Mouse (Mus musculus) forebrain, embryonic 10.5 days (tissue): ENCODE measurements around the gene Abca14. TPM values are rescaled to one million over a fixed set of nuclear protein-coding genes. Genes with fewer than 3 reads are reported as not detected.
"Not testable (repeated sequence)": the region's sequence is repeated elsewhere in the genome, so short reads cannot be mapped to it uniquely, and the experiment has no call there.

Experiments
- DNase-seq: peaks from one replicate; pipeline ENCODE4 v3.0.0-alpha.2; 2017; ENCODE audit warnings: low spot score; ENCODE audit errors: extremely low spot score
- H3K27ac ChIP-seq: fragments of 300-500 bp; sonication (generic); 2 replicates; pipeline ENCODE4 v1.5.1; 2016; ENCODE audit warnings: mild to moderate bottlenecking
- H3K27me3 ChIP-seq: fragments of 300-500 bp; sonication (generic); 2 replicates; pipeline ENCODE4 v1.6.1; 2016; ENCODE audit warnings: mild to moderate bottlenecking; ENCODE audit not compliant: poor library complexity, severe bottlenecking
- H3K36me3 ChIP-seq: fragments of 300-500 bp; sonication (generic); replicated peaks from 2 replicates; pipeline ENCODE4 v1.6.1; 2016; ENCODE audit warnings: mild to moderate bottlenecking, moderate library complexity
- H3K4me1 ChIP-seq: fragments of 300-500 bp; sonication (generic); 2 replicates; pipeline ENCODE4 v1.6.1; 2016
- H3K4me3 ChIP-seq: fragments of 300-500 bp; sonication (generic); 2 replicates; pipeline ENCODE4 v1.5.1; 2016; ENCODE audit warnings: mild to moderate bottlenecking, moderate library complexity
- H3K9me3 ChIP-seq: fragments of 300-500 bp; sonication (generic); 2 replicates; pipeline ENCODE4 v1.6.1; 2016; ENCODE audit warnings: mild to moderate bottlenecking, moderate library complexity
- WGBS: fragments of 180-500 bp; shearing (Covaris S2); methylation state at CpG from one replicate; pipeline ENCODE4 v1.1.7; 2016; 5-methylcytosine and 5-hydroxymethylcytosine counted together
- polyA plus RNA-seq: library from polyadenylated mRNA; unstranded; fragments of >200 nt; fragmentation: Nextera tagmentation; extraction: Ambion mirVana; gene quantifications from 2 replicates; pipeline ENCODE4 v1.2.1, GENCODE M21; 2016

Gene Abca14
- polyA plus RNA-seq, 1 experiment from 2014 or later: not detected

DNA sequence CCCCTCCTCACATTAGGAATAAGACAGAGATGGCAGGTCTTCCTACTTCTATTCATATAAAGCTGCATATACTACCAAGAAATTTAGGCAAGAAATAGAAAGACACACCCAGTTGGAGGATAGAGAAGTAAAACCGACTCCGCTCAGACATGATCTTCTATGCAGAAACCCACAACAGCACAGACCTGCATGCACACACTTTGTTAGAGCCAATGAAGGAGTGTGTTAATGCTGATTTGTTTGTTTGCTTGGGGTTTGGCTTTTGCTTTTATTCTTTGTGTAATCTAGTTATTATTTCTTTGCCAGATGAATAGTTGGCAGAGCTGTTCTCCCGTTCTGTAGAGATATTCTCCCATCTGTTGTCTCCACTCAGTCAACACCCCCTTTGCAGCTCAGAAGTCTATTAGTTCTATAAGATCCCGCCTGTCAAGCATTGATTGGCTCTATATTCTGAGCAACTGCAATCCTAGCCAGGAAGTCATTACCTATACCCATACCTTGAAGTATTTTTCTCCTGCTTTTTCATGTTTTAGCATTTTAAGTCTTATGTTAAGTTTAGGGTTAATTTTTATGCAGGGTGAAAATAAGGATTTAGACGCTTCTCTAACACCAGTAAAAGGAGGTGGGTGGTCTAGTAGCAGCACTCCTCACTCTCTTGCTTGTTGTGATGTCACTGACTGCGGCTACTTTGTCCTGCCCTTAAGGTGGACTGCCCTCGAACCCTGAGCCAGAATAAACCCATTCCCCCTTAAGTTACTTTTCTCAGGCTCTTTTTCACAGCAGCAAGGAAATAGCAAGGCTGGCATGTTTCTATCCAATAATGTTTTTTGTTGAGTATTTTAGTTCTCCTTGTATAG, 67.6 kb downstream of the Abca14 start:
- WGBS: 87% methylated on average over 7 of the region's 7 CpGs
- Histone ChIP-seq H3K27me3 (no peaks in the 10 kb centered on the region), H3K36me3 (no peaks in the 10 kb centered on the region), H3K4me3 (no peak overlapping the region), H3K27ac (no peak overlapping the region), H3K4me1 (no peaks in the 10 kb centered on the region), H3K9me3 (no peaks in the 10 kb centered on the region)
- no peak for DNase-seq

DNA sequence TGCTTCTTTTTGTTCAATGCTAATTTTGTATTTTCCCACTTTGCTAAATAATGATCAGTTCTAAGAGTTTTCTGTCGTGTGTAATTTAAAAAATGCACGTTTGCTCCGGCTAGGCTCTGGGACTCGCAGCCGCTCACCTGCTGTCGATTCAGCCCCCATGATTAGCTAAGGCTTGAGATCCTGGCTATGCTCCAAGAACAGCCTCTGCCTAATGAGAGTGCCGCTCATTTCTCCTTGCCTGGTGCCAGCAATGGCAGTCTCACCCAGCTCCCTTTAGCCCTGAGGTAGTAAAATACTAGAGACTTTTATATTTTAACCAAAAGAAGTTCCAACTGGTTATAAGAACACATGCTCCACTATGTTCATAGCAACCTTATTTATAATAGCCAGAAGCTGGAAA, 68.3 kb downstream of the Abca14 start:
- no peaks in the 10 kb centered on the region for H3K4me1 ChIP-seq
- H3K36me3 ChIP-seq: no peaks in the 10 kb centered on the region
- H3K9me3 ChIP-seq: no peaks in the 10 kb centered on the region
- DNase-seq: no peak
- 93% methylated on average over 7 of the region's 7 CpGs for WGBS
- no peaks in the 10 kb centered on the region for H3K27me3 ChIP-seq
- no peak overlapping the region for H3K4me3 ChIP-seq
- no peak overlapping the region for H3K27ac ChIP-seq

DNA sequence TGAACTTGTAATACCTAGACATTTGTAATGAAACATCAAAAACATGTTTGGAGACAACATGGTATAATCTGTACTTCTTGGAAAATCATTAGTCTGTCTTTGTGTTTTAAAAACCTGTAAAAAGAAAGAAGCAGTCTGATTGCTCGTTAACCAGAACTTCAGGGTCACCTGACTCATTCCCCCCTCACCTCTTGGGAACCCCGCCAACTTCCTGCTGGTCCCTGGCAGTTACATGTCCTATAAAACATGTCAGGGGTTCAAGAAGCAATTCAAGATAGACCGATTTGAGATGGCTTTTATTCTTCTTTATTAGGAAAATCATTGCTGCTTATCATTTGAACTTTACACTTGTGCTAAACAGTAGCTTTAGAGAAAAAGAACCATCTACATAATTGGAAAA, 81.5 kb downstream of the Abca14 start:
- H3K4me3 ChIP-seq: no peak overlapping the region
- no peaks in the 10 kb centered on the region for H3K4me1 ChIP-seq
- H3K27ac ChIP-seq: no peak overlapping the region
- WGBS: 77% methylated on average over 3 of the region's 3 CpGs
- DNase-seq: no peak
- no peaks in the 10 kb centered on the region for H3K9me3 ChIP-seq
- no peaks in the 10 kb centered on the region for H3K27me3 ChIP-seq
- H3K36me3 ChIP-seq: no peaks in the 10 kb centered on the region

DNA sequence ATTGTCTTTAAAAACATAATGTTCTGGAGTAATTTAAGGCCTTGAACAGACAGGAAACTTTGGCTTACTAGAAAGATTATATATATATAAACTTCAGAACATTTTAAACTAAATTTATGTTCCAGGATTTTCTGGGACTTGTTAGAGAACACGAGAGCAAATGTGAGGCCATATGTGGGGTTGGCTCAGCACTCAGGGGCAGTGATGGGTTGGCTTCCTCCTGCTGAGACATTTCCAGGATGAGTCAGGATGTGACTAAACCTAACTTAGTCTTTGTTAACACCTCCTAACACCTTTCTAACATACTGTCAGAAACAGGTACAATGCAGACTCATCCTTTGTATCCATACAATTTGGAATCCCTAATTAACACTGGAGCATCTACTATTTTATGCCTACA, 112.3 kb downstream of the Abca14 start:
- Histone ChIP-seq H3K4me1 (no peaks in the 10 kb centered on the region), H3K36me3 (no peaks in the 10 kb centered on the region), H3K27ac (no peak overlapping the region), H3K27me3 (no peaks in the 10 kb centered on the region), H3K9me3 (no peaks in the 10 kb centered on the region), H3K4me3 (no peak overlapping the region)
- no peak for DNase-seq
- WGBS: 84% methylated on average over 1 of the region's 1 CpGs

DNA sequence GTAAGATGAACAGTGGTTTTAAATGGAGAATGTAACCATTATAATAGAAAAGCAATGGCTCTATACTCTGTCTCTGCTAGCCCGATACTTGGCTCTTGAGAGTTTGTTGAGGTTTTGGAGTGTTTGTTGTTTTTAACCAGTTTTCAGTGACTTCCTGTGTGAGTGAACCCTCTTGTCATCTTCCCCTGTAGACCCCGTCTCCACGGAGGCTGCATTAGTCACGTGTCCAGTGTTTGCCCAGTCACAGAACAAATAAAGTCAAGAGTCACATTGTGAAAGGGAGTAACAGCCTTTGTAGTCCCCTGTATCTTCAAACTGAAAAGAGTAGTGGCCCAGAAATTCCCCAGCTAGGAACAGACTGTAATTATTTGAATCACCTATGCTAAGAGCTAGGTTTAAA, 119.2 kb downstream of the Abca14 start:
- no peaks in the 10 kb centered on the region for H3K36me3 ChIP-seq
- H3K4me1 ChIP-seq: peaks cover 6% of the 10 kb centered on the region
- no peak overlapping the region for H3K27ac ChIP-seq
- H3K9me3 ChIP-seq: no peaks in the 10 kb centered on the region
- WGBS: 76% methylated on average over 4 of the region's 4 CpGs
- H3K27me3 ChIP-seq: peaks cover 8% of the 10 kb centered on the region; the same call in 1 of the 2 replicates
- H3K4me3 ChIP-seq: no peak overlapping the region
- no peak for DNase-seq

DNA sequence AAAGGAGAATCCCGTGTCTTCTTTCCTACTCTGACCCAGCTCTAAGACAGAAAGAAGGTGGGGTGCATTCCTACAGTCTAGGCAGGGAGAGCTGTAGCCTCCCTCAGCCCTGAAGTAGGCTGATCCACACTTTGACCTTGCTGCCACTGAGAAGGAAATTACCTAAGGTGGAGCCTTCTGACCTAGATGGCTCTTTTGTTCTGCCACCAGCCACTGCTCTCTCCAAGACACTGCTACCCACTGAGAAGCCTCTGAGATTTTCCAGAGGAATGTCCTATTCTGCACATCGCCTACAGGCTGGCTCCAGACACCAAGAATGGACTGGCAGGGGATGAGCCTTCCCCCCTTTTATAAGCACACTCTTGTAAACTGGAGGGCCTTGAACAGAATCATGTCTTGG, 122.2 kb downstream of the Abca14 start:
- H3K4me1 ChIP-seq, DNase-seq, H3K27ac ChIP-seq, H3K36me3 ChIP-seq, H3K9me3 ChIP-seq, H3K4me3 ChIP-seq: not testable (repeated sequence)
- WGBS: 62% methylated on average over 2 of the region's 2 CpGs
- peaks cover 17% of the 10 kb centered on the region for H3K27me3 ChIP-seq

DNA sequence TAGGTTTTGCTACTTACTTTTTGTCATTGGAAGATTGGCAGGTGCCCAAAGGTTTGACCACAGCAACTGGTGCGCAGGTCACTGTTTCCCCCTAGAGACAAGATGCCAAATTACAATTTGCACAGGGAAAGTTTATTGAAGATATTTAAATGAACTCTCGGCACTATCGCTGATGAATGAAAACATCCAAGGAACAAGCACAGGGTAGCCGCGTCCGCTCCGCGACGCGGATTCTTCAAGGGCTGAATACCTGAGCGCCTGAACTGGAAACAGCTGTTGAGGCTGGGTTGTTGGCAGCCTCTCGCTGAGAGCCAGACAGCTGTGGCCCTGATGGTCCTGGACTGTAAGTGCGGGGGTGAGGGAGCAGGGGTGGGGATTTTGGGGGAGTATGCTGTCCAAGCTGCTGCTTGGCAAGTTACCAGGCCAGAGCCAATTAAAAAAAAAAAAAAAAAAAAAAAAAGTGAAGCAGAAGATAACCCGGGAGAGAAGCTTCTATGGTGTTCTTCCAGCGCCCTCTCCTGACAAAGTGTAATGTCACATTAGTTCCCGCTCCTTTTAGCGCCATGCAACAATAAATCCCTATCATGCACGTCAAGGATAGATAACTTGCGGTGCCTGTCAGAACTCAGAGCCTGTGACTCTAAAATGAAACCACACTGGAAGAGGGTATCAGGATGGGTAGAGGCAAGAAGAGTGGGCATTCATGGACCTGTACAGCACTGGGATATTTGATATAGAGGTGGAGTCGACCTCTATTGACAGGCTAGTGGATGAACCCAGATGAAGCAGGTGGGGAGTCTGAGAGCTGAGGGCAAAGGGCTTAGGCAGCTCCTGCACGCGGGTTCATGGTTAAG, 123.7 kb downstream of the Abca14 start:
- peak overlapping the region; percentile 45 for H3K4me3 ChIP-seq
- H3K36me3 ChIP-seq: no peaks in the 10 kb centered on the region
- H3K27ac ChIP-seq: no peak overlapping the region
- peaks cover 17% of the 10 kb centered on the region for H3K27me3 ChIP-seq
- DNase-seq: peak; percentile 16
- 21% methylated on average over 22 of the region's 22 CpGs for WGBS
- no peaks in the 10 kb centered on the region for H3K9me3 ChIP-seq
- peaks cover 6% of the 10 kb centered on the region for H3K4me1 ChIP-seq

DNA sequence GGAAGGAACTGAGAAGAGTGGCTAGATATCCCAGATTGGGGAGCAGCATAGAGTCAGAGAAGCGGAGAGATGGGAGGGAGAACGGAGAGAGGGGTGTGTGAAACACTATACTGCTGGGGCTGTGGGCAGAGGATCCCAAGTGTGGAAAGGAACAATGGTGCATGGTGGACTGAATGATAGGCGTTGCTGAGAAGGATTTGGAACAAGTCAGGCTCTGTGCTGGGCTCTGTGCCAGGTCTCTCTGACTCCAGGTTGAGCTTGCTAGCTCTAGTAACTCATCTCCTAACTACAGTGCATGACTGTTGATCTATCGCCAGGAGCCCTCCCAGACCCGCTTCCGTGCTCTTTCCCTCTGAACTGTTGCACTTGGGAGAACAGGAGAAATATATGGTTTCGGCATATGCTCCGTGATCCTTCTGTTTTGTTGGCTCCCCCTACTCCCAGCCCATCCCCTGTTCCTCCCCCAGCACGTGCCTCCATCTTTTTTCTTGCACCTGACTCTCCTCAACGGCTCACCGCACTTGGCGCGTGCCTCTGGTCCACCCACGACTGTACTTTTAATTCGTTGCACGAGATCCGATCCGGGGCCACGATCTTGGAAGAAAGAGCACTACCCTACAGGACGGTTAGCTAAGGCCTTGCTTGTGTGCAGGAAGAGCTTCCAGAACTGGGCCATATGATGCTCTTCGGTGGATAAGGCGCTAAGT, 124.5 kb downstream of the Abca14 start, which contains the start of gene Abca15:
Abca15 (plus strand) TSS at position 584 of the 707 bp plus-strand sequence.
- no peak for DNase-seq
- Histone ChIP-seq H3K27ac (no peak within 1 kb of the TSS), H3K9me3 (no peaks in the 10 kb centered on the region), H3K27me3 (peaks cover 17% of the 10 kb centered on the region), H3K36me3 (no peaks in the 10 kb centered on the region), H3K4me1 (peaks cover 6% of the 10 kb centered on the region), H3K4me3 (peak within 1 kb of the TSS; percentile 45)
- 86% methylated on average over 22 of the region's 22 CpGs for WGBS

DNA sequence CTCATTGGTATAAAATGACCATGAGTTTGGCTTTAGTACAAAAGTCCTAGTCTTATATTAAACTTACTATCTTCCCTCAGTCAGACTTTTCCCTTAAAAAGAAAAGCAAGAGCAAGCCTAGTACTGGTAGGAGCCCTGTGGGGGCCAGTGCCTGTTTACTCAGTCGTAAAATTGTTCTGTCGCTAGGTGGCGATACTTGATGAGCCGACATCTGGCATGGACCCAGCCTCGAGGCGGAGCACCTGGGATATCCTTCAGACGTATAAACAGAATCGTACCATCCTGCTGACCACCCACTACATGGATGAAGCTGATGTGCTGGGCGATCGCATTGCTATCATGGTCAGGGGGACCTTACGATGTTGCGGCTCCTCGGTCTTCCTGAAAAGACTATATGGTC, 157.4 kb downstream of the Abca14 start:
- peak; percentile 33 for DNase-seq
- Histone ChIP-seq H3K27ac (no peak overlapping the region), H3K4me1 (no peaks in the 10 kb centered on the region), H3K36me3 (no peaks in the 10 kb centered on the region), H3K4me3 (no peak overlapping the region), H3K27me3 (no peaks in the 10 kb centered on the region), H3K9me3 (no peaks in the 10 kb centered on the region)
- 42% methylated on average over 13 of the region's 13 CpGs for WGBS

Other genes with a start within 250 kb of the Abca14 start
- gene Dnah3, start 108.7 kb upstream of the Abca14 start, polyA plus RNA-seq: 0.05 TPM in 1 of 2 replicates, not detected in the other
- gene Tmem159, start 101.6 kb upstream of the Abca14 start, polyA plus RNA-seq: 16.2 and 18.4 TPM in 2 replicates
- not detected in 2 replicates for gene Zp2, start 58.7 kb upstream of the Abca14 start, polyA plus RNA-seq
- 0.05 TPM in 2 replicates for gene Anks4b, start 30.1 kb upstream of the Abca14 start, polyA plus RNA-seq
- 125 and 144 TPM in 2 replicates for gene Crym, start 1.9 kb upstream of the Abca14 start, polyA plus RNA-seq
- not detected in 2 replicates for gene Abca15, start 124.7 kb downstream of the Abca14 start, polyA plus RNA-seq
- gene Abca16, start 205.7 kb downstream of the Abca14 start, polyA plus RNA-seq: not detected in 2 replicates